Mouse (Mus musculus) forebrain, embryonic 12.5 days (tissue): ENCODE measurements around the gene Slc29a2. TPM values are rescaled to one million over a fixed set of nuclear protein-coding genes. Genes with fewer than 3 reads are reported as not detected.

Experiments used
- ATAC-seq: fragments of 200-750 bp; cut with Nextera tagmentation; 2 replicates; pipeline ENCODE4 v1.8.0; 2017; ENCODE audit warnings: moderate TSS enrichment; ENCODE audit not compliant: low FRiP score
- H3K27ac ChIP-seq: fragments of 300-500 bp; sonication (generic); 2 replicates; pipeline ENCODE4 v1.5.1; 2016; ENCODE audit warnings: mild to moderate bottlenecking
- H3K27me3 ChIP-seq: fragments of 300-500 bp; sonication (generic); 2 replicates; pipeline ENCODE4 v1.6.1; 2016; ENCODE audit warnings: mild to moderate bottlenecking
- H3K36me3 ChIP-seq: fragments of 300-500 bp; sonication (generic); replicated peaks from 2 replicates; pipeline ENCODE4 v1.6.1; 2016; ENCODE audit warnings: mild to moderate bottlenecking
- H3K4me1 ChIP-seq: fragments of 300-500 bp; sonication (generic); 2 replicates; pipeline ENCODE4 v1.6.1; 2016
- H3K4me2 ChIP-seq: fragments of 300-500 bp; sonication (generic); 2 replicates; pipeline ENCODE4 v1.6.1; 2016; ENCODE audit warnings: mild to moderate bottlenecking, moderate library complexity
- H3K4me3 ChIP-seq: fragments of 300-500 bp; sonication (generic); replicated peaks from 2 replicates; pipeline ENCODE4 v1.5.1; 2016; ENCODE audit warnings: mild to moderate bottlenecking
- H3K9ac ChIP-seq: fragments of 300-500 bp; sonication (generic); 2 replicates; pipeline ENCODE4 v1.6.1; 2016; ENCODE audit warnings: mild to moderate bottlenecking
- H3K9me3 ChIP-seq: fragments of 300-500 bp; sonication (generic); 2 replicates; pipeline ENCODE4 v1.6.1; 2016
- WGBS: fragments of 180-500 bp; shearing (Covaris S2); methylation state at CpG from one replicate; pipeline ENCODE4 v1.1.7; 2016; 5-methylcytosine and 5-hydroxymethylcytosine counted together
- polyA plus RNA-seq: library from polyadenylated mRNA; unstranded; fragments of >200 nt; fragmentation: Nextera tagmentation; extraction: Ambion mirVana; gene quantifications from 2 replicates; pipeline ENCODE4 v1.2.1, GENCODE M21; 2016

Gene Slc29a2
- polyA plus RNA-seq: 7.2 and 7.4 TPM in 2 replicates

DNA sequence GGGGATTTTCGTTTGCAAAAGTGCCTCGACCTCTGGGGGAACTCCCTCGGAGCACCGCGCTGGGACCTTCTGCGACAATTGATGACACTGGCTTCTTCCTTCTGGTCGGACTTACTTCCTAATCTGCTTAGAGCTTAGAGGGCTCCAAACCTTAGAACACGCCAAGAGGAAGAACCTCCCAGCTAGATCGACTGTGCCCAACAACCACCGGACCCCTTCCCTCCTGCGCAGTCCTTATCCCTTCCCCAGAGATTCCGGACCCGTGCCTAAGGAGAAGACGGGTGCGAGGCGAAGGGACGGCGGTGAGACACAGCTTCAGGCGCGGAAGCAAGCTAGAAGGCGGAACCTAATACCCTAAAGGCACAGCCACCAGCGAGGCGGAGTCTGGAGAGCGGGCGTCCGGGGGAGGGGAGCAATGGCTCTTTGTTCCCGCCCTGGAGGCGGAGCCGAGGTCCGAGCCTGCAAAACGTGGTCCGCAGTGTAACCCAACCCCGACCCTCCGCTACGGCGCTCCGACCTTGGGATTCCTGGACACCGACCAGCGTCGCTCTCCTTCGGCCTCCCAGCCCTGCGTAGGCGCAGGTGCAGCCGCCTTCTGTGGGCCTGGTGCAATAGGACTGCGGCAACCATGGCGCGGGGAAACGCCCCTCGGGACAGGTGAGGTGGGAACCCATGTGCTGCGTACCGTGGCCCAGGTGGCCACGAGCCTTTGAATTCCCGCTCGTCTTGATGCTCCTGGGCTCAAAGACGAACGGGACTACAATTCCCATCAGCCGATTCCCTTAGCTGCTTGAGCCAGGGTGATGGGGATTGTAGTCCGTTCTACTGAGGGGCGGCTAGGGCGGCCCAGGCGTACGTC is at the start of gene Slc29a2:
TSS of gene Slc29a2 (plus strand) at position 240 of the 859 bp plus-strand sequence.
- Histone ChIP-seq H3K9me3 (no peaks in the 10 kb centered on the region), H3K27ac (peak within 1 kb of the TSS; percentile 87), H3K4me2 (peak within 1 kb of the TSS; percentile 85), H3K36me3 (peaks cover 23% of the 10 kb centered on the region), H3K4me1 (peaks cover 11% of the 10 kb centered on the region; the same call in 1 of the 2 replicates), H3K27me3 (no peaks in the 10 kb centered on the region), H3K9ac (peak within 1 kb of the TSS; percentile 64), H3K4me3 (peak within 1 kb of the TSS; percentile 69)
- ATAC-seq: peak; percentile 97
- under 1% methylated on average over 62 of the region's 62 CpGs for WGBS

DNA sequence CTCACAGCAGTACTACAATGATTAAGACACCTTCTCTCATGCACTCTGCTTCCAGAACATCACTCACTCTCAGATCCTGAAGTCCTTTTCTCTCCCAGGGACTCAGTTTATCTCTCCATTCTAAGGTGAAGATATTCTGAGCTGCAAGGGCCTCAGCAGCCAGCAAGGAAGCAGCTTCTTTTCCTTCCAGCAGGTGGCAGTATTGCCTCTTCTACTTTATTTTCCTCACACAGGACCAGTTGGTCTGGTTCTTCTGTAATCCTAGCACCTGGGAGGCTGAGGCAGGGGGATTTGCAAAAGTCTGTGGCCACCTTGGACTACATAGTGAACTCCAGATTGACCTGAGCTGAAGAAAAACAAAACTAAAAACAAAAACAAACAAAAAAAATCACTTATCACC is 41.9 kb upstream of the Slc29a2 start:
- H3K27ac ChIP-seq: no peak overlapping the region
- H3K4me3 ChIP-seq: no peak overlapping the region
- H3K9me3 ChIP-seq: no peaks in the 10 kb centered on the region
- no peak overlapping the region for H3K4me2 ChIP-seq
- no peaks in the 10 kb centered on the region for H3K36me3 ChIP-seq
- no peak overlapping the region for H3K9ac ChIP-seq
- H3K27me3 ChIP-seq: peaks cover 43% of the 10 kb centered on the region
- H3K4me1 ChIP-seq: no peaks in the 10 kb centered on the region
- no peak for ATAC-seq

DNA sequence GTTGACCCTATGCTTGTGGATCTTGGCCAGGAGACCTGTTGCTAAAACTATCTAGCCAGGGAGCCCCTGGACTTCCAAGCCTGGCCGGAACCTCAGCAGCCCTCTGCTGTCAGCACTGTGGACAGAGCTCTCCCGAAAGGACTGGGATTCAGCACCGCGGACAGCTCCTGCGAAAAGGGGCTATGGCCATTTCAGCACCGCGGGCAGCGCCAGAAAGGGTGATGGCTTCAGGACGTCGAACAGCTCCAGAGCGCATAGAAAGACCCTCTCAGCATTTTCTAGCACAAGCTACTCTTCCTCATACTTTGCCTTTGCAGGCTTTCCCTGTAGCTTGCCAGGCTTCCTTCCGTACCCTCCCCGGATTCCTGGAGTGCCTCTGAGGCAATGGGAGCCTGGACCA is 34.6 kb upstream of the Slc29a2 start:
- 4% methylated on average over 13 of the region's 13 CpGs for WGBS
- H3K36me3 ChIP-seq: no peaks in the 10 kb centered on the region
- H3K4me1 ChIP-seq: peaks cover 15% of the 10 kb centered on the region
- peaks cover 99% of the 10 kb centered on the region for H3K27me3 ChIP-seq
- ATAC-seq: no peak
- H3K27ac ChIP-seq: no peak overlapping the region
- H3K9ac ChIP-seq: no peak overlapping the region
- peak overlapping the region; percentile 52 for H3K4me2 ChIP-seq
- no peaks in the 10 kb centered on the region for H3K9me3 ChIP-seq
- H3K4me3 ChIP-seq: peak overlapping the region; percentile 37

DNA sequence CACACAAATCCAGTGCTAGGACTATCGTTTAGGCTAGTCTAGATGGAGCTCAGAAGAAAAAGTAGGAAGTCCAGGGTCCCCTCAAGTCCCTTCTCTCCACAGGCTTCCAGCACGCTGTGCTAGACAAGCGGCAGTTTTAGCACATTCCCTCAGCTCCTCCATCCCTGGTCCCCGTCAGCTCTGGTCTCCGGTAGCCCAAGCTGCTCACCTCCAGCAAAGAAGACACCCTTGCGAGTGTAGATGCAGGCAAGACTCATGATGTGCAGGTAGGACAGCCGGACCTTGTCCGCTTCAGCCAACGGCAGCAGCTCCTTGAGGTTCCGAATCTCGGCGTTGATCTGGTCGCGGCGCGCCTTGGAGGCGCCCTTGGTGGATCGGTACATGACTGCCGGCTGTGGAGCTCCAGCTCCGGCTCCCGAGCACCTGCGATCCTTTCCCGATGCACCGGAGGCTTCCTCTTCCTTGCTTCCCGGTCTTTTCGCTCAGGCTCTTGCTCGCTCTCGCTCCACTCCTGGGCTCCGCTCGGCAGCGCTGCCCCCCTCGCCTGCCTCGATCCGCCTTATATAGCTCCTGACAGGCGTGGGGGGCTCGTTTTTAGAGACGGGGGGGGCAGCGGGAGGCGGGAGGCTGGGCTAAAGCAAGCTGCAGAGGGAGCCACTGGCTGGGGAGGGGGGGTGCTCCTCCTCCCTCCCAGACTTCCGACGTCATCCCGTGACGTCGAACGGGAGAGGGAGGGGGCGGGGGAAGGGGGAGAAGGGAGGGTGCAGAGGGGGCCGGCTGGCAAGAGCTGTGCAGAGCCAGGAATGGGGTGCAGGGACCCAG is 34.0 kb upstream of the Slc29a2 start:
- Histone ChIP-seq H3K4me3 (peak overlapping the region; percentile 37), H3K4me1 (peaks cover 15% of the 10 kb centered on the region), H3K9me3 (no peaks in the 10 kb centered on the region), H3K27me3 (peaks cover 99% of the 10 kb centered on the region), H3K36me3 (no peaks in the 10 kb centered on the region), H3K27ac (no peak overlapping the region), H3K9ac (peak overlapping the region; percentile 22), H3K4me2 (peak overlapping the region; percentile 52)
- ATAC-seq: peak; percentile 73
- WGBS: 17% methylated on average over 47 of the region's 47 CpGs

DNA sequence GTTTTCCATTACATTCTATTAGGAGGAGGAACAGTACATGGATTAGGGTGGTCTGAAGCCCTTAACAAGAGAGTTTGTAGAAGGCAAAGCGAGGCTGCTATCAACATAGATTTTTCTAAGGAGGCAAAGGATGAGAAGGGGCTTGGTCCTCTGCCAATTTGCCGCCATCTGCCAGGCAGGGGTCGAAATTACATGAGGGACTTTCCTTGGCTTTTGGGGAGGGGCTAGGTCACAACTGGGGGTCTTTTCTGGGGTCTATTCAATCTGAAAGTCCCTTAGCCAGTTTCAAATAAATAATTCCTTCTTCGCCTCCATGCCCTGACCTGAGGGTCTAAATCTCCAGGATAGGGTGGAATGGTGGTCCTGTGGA is 33.4 kb upstream of the Slc29a2 start, which contains the start of gene Npas4:
TSS of gene Npas4 (minus strand) at position 61 of the 370 bp plus-strand sequence.
- ATAC-seq: no peak
- H3K9ac ChIP-seq: peak within 1 kb of the TSS; percentile 22
- no peaks in the 10 kb centered on the region for H3K36me3 ChIP-seq
- no peak within 1 kb of the TSS for H3K27ac ChIP-seq
- H3K4me2 ChIP-seq: peak within 1 kb of the TSS; percentile 52
- peaks cover 98% of the 10 kb centered on the region for H3K27me3 ChIP-seq
- H3K4me3 ChIP-seq: peak within 1 kb of the TSS; percentile 37
- H3K4me1 ChIP-seq: peaks cover 15% of the 10 kb centered on the region
- no peaks in the 10 kb centered on the region for H3K9me3 ChIP-seq
- 14% methylated on average over 4 of the region's 4 CpGs for WGBS

DNA sequence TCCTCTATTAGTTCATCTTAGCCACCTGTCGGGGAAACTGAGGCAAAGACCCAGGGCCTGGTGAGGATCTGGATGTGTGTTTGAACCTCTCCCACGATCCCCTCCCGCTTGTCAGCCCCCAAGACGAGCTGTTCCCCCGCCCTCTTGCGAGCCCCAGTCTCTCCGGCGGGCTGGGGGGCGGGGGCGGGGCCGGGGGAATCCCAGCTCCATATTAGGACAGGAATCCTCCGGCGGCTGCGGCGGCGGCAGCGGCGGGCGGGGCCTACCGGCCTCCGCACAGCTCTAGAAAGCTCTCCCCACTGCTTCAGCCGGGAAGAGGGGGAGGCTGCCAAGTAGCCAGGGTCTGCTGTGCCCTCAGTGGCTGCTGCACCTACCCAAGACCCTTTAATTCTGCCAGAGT is 32.9 kb upstream of the Slc29a2 start:
- H3K27ac ChIP-seq: no peak overlapping the region
- WGBS: 1% methylated on average over 21 of the region's 22 CpGs
- peak; percentile 36; the same call in 1 of the 2 replicates for ATAC-seq
- H3K9me3 ChIP-seq: no peaks in the 10 kb centered on the region
- H3K36me3 ChIP-seq: no peaks in the 10 kb centered on the region
- H3K27me3 ChIP-seq: peaks cover 97% of the 10 kb centered on the region
- H3K4me1 ChIP-seq: peaks cover 15% of the 10 kb centered on the region
- no peak overlapping the region for H3K9ac ChIP-seq
- H3K4me3 ChIP-seq: peak overlapping the region; percentile 22
- peak overlapping the region; percentile 52 for H3K4me2 ChIP-seq

DNA sequence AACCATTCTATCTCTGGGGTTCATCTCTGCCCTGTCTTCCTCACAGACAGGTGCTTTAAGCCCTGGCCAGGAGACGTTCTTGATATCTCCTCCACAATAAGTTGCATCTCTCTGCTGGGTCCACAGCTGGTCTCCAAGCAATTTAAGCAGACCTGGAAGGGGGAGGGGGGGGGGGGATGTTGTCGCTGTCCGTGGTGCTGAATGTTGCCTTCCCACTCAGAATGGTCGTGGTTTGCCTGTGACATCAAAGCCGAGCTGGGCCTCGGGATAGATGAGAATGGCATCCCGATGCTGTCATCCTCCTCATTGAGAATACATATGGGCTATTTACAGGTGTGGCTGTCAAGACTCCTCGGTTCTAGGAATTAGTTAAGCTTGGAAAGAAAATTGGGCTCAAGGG is 31.3 kb upstream of the Slc29a2 start:
- H3K9ac ChIP-seq: no peak overlapping the region
- ATAC-seq: no peak
- H3K27me3 ChIP-seq: peaks cover 88% of the 10 kb centered on the region
- H3K36me3 ChIP-seq: no peaks in the 10 kb centered on the region
- no peak overlapping the region for H3K4me2 ChIP-seq
- H3K27ac ChIP-seq: no peak overlapping the region
- no peaks in the 10 kb centered on the region for H3K9me3 ChIP-seq
- WGBS: 17% methylated on average over 8 of the region's 8 CpGs
- H3K4me3 ChIP-seq: no peak overlapping the region
- peaks cover 15% of the 10 kb centered on the region for H3K4me1 ChIP-seq

DNA sequence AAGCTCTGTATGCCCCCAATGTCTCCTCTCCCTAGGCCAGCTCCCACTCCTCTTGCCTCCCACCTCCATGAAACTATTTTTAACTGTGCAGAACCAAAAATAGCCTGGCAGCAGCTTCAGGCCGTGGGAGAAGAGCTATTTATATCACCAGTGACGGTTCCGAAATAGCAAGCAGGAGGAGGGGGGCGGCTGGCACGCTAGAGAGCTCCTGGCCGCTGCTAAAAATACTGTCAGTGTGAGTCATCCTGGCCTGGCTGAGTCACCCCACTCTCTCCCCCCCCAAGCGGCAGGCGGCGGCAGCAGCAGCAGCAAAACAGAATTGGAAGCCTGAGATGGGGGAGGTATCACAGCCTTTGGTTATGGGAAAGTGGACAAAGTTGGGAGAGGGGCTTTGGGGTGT is 30.8 kb upstream of the Slc29a2 start:
- Histone ChIP-seq H3K27me3 (peaks cover 83% of the 10 kb centered on the region), H3K27ac (no peak overlapping the region), H3K36me3 (no peaks in the 10 kb centered on the region), H3K9ac (no peak overlapping the region), H3K4me3 (no peak overlapping the region), H3K4me1 (peaks cover 15% of the 10 kb centered on the region), H3K4me2 (no peak overlapping the region), H3K9me3 (no peaks in the 10 kb centered on the region)
- WGBS: 14% methylated on average over 9 of the region's 9 CpGs
- ATAC-seq: no peak

DNA sequence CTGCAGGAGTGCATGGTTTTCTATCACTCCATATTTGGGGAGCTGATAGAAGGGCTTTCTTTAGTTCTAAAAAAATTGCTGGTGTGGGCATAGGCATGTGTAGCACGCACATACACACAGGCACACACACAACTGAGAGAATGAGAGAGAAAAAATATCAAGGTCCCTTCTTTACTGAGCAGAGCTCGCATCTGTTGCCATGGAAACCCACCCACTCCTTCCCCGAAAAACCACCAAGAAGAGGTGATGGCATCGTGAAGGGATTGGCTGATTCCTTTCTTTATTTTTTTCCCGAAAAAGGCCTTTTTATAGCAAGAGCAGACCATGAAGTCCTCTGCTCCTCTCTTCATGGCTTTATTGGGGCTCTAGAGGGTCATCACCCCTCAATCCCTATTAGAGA is 29.6 kb upstream of the Slc29a2 start:
- no peaks in the 10 kb centered on the region for H3K9me3 ChIP-seq
- H3K36me3 ChIP-seq: no peaks in the 10 kb centered on the region
- ATAC-seq: no peak
- no peak overlapping the region for H3K9ac ChIP-seq
- H3K27me3 ChIP-seq: peaks cover 75% of the 10 kb centered on the region
- 64% methylated on average over 5 of the region's 5 CpGs for WGBS
- H3K4me1 ChIP-seq: peaks cover 15% of the 10 kb centered on the region
- H3K4me3 ChIP-seq: no peak overlapping the region
- no peak overlapping the region for H3K4me2 ChIP-seq
- H3K27ac ChIP-seq: no peak overlapping the region

DNA sequence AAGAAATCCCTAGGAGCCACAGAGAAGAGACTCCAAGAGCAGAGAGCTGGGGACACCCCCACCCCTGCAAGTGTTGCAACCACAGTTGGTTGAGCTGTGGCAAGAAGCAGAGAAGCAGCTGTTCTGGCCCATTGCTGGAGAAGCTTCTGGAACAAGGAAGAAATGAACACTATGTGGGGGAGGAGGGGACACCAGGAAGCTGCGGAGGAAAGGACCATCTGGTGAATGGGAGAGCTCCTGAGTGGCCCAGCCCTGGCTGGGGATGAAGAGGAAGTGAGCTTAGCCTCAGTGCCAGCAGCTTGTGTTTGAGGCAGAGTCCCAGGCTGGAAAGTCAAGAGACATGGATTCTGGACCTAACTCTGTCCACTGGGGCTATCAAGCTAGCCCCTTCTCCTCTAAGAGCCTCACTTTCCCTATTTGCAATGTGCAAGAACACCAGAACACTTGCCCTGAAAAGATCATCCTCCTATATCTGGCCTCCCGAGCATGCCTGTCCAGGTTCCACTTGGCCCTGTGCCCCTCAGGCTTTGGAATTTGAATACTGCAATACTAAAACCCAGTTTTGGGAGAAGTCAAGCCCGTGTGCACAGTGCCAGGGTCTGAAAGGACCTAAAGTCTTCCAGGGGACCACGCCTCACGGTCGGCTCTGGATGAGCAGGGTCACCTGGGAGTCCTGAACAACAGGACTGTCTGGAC is 24.1 kb upstream of the Slc29a2 start:
- WGBS: 78% methylated on average over 6 of the region's 6 CpGs
- no peak overlapping the region for H3K4me3 ChIP-seq
- no peak overlapping the region for H3K4me2 ChIP-seq

DNA sequence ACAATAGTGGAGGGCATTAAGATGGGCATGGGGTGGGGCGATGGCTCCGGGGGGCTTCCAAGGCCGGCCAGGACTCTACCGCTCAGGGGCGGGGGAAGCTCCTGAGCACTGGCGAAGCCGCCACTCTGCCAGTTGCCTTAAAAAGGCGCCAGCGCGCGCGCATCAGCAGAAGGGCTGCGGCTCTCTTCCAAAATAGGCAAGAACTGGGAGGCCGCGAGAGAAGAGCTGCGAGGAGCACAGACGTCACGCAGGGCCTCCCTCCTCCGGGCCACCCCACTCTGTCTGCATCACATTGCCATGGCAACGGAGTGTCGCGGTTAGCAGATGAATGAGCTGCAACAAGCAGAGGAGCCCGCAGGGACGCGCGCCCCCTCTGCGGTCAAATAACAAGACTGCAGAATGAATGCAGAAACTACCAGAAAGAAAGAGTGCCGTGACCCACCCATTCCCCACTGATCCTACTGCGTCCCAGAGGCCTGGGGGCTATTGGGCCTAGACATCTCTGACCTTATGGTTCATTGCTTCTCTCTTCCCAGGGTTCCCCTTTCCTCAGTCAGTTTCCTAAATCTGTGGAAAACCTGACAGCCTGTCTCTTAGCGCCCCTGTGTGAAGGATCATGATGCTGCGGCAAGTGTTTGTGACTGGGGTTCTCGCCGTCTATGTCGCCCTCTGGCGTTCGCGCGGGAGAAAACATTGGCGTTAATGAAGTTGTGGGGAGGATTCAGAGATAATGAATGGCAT is 21.8 kb upstream of the Slc29a2 start:
- Histone ChIP-seq H3K27me3 (peaks cover 24% of the 10 kb centered on the region), H3K27ac (peak overlapping the region; percentile 92), H3K9me3 (no peaks in the 10 kb centered on the region), H3K4me3 (peak overlapping the region; percentile 39), H3K9ac (peak overlapping the region; percentile 57), H3K4me1 (peaks cover 15% of the 10 kb centered on the region), H3K4me2 (peak overlapping the region; percentile 70), H3K36me3 (no peaks in the 10 kb centered on the region)
- under 1% methylated on average over 39 of the region's 39 CpGs for WGBS
- ATAC-seq: peak; percentile 98

More for the DNA sequence above, 24.1 kb upstream of the Slc29a2 start:
- Histone ChIP-seq H3K27ac (no peak overlapping the region), H3K36me3 (no peaks in the 10 kb centered on the region), H3K4me1 (peaks cover 15% of the 10 kb centered on the region), H3K27me3 (peaks cover 29% of the 10 kb centered on the region), H3K9me3 (no peaks in the 10 kb centered on the region), H3K9ac (no peak overlapping the region)
- ATAC-seq: no peak
